Mouse (Mus musculus) liver, embryonic 13.5 days (tissue): ENCODE results near the gene Asb6. TPM values are rescaled to one million over a fixed set of nuclear protein-coding genes. Genes with fewer than 3 reads are reported as not detected.

Source experiments
- ATAC-seq: fragments of 200-750 bp; cut with Nextera tagmentation; 2 replicates; pipeline ENCODE4 v1.8.0; 2017; ENCODE audit warnings: low read depth, mild to moderate bottlenecking, moderate number of reproducible peaks, moderate library complexity
- DNase-seq: peaks from one replicate; pipeline ENCODE4 v3.0.0; 2022
- H3K27ac ChIP-seq: fragments of 300-500 bp; sonication (generic); 2 replicates; pipeline ENCODE4 v1.5.1; 2015; ENCODE audit warnings: moderate library complexity, mild to moderate bottlenecking, inconsistent platforms
- H3K27me3 ChIP-seq: fragments of 300-500 bp; sonication (generic); 2 replicates; pipeline ENCODE4 v1.6.1; 2015; ENCODE audit warnings: mild to moderate bottlenecking, inconsistent platforms
- H3K36me3 ChIP-seq: fragments of 300-500 bp; sonication (generic); 2 replicates; pipeline ENCODE4 v1.6.1; 2015; ENCODE audit warnings: mild to moderate bottlenecking, inconsistent platforms
- H3K4me1 ChIP-seq: fragments of 300-500 bp; sonication (generic); replicated peaks from 2 replicates; pipeline ENCODE4 v1.6.1; 2015; ENCODE audit warnings: inconsistent platforms
- H3K4me2 ChIP-seq: fragments of 300-500 bp; sonication (generic); 2 replicates; pipeline ENCODE4 v1.6.1; 2015; ENCODE audit warnings: inconsistent platforms, mild to moderate bottlenecking, moderate library complexity
- H3K4me3 ChIP-seq: fragments of 300-500 bp; sonication (generic); replicated peaks from 2 replicates; pipeline ENCODE4 v1.5.1; 2015; ENCODE audit warnings: mild to moderate bottlenecking, inconsistent platforms
- H3K9ac ChIP-seq: fragments of 300-500 bp; sonication (generic); 2 replicates; pipeline ENCODE4 v1.6.1; 2015; ENCODE audit warnings: mild to moderate bottlenecking, inconsistent platforms
- H3K9me3 ChIP-seq: fragments of 300-500 bp; sonication (generic); replicated peaks from 2 replicates; pipeline ENCODE4 v1.6.1; 2016; ENCODE audit warnings: inconsistent platforms
- WGBS: fragments of 180-500 bp; shearing (Covaris S2); methylation state at CpG from one replicate; pipeline ENCODE4 v1.1.7; 2015; ENCODE audit not compliant: insufficient replicate concordance; 5-methylcytosine and 5-hydroxymethylcytosine counted together
- polyA plus RNA-seq: library from polyadenylated mRNA; unstranded; fragments of >200 nt; fragmentation: Nextera tagmentation; extraction: Ambion mirVana; gene quantifications from 2 replicates; pipeline ENCODE4 v1.2.1, GENCODE M21; 2015

Gene Asb6
- polyA plus RNA-seq, 1 experiment from 2014 or later: 36.6 TPM

DNA sequence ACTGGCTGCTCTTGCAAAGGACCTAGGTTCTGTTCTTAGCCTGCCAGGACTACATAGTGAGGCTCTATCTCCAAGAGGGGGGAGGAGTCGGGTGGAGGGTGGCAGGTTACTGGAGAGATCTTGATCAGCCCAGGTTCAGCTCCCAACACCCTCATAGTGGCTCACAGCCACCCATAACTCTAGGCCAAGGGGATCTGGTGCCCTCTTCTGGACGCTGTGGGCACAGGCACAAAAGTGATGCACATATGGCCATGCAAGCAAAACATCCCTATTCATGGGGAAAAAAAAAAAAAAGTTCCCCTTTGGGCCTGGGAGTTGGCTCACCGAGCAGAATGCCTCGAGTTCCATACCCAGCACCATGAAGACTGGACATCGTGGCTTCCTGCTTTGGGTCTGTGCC lies 818 bp downstream of the Asb6 start:
- Histone ChIP-seq H3K9ac (no peak overlapping the region), H3K4me2 (no peak overlapping the region), H3K27ac (no peak overlapping the region), H3K9me3 (no peaks in the 10 kb centered on the region), H3K4me1 (peaks cover 36% of the 10 kb centered on the region), H3K4me3 (no peak overlapping the region), H3K36me3 (peaks cover 27% of the 10 kb centered on the region), H3K27me3 (peaks cover 10% of the 10 kb centered on the region; the same call in 1 of the 2 replicates)
- DNase-seq (peak; percentile 55), ATAC-seq (peak; percentile 13; the same call in 1 of the 2 replicates)
- 10% methylated on average over 5 of the region's 5 CpGs for WGBS

DNA sequence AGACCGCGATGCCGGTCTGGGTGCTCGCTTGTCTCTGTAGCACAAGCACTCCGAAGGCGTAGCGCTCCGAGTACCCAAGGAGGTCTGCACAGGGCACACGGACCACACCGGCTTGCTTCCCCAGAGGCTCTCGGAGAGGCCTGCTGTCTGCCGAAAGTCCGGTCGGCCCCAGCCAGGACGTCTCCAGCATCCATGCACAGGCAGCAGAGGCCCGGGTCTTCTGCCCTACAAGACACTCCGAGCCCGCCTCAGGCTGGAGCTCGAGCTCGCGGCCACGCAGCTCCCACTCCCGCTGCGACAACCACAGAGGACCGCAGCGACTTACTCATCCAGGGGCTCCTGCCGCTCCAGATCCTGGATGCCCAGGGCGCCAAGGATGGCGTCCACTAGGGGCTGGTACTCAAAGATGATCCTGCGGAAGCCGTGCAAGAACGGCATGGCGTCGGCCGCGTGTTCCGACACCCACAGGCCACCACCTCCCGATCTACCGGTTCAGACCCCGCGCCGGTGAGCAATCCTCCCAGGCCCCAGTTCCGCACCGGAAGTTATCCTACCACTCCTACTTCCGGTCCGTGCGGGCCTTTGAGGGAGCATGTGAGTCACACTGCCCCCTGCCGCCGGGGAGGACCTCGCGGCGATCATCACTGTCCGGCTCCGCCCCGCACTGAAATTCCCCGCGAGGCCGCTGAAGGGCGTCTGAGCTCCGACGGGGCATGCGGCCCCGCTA lies 2.2 kb downstream of the Asb6 start:
- peaks cover 47% of the 10 kb centered on the region for H3K4me1 ChIP-seq
- no peaks in the 10 kb centered on the region for H3K9me3 ChIP-seq
- peak; percentile 82 for ATAC-seq
- H3K27ac ChIP-seq: peak overlapping the region; percentile 96
- H3K4me3 ChIP-seq: peak overlapping the region; percentile 94
- peak overlapping the region; percentile 95 for H3K9ac ChIP-seq
- under 1% methylated on average over 63 of the region's 63 CpGs for WGBS
- peak overlapping the region; percentile 92 for H3K4me2 ChIP-seq
- H3K27me3 ChIP-seq: 0 out of 2 replicates have a peak, but pooled peaks cover under 1% of the 10 kb centered on the region
- peak; percentile 92 for DNase-seq
- peaks cover 41% of the 10 kb centered on the region for H3K36me3 ChIP-seq

DNA sequence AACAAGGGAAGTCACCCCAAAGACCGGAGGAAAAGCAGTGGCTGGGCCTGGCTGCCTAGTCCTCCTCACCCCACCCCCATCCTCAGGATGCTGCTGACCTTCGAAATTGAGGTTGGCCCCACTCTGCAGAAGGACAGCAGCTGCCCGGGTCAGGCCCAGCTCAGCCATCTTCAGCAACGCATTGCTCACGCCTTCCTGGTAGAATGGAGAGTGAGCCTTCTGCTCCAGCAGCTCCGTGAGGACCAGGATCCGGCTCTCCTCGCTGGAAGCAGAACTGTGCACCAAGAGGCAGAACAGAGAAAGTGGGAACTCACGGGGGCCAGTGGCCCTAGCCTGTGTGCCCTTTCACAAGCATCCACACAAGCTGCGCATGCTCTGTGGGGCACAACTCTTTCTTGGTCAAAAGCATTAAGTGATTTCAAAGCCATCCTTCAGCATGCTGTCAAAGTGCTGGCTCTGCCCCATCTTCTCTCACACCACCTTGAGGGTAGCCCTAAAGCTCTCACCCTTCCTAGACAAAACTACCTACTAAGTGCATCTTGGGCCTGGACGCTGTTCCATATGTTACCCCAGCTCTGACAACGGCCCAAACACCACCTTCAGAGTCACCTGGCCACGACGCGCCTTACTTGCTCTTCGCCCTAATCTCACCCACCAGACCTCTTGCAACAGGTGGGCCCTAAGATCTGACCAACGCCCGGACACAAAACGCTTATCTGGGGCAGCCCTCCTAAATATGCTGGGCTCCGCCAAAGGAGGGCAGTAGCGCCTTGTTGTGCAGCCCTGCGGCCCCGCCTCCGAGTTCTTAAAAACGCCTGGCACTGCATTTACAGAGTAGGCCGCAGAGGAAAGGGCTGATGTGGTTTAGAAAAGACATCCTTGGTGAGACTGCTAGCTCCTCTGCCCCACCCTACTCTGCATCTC lies 3.0 kb downstream of the Asb6 start:
- DNase-seq (peak; percentile 89), ATAC-seq (peak; percentile 79)
- H3K9me3 ChIP-seq: no peaks in the 10 kb centered on the region
- H3K27me3 ChIP-seq: no peaks in the 10 kb centered on the region
- H3K27ac ChIP-seq: peak overlapping the region; percentile 96
- H3K36me3 ChIP-seq: peaks cover 49% of the 10 kb centered on the region
- 25% methylated on average over 26 of the region's 26 CpGs for WGBS
- peak overlapping the region; percentile 95 for H3K9ac ChIP-seq
- H3K4me2 ChIP-seq: peak overlapping the region; percentile 92
- H3K4me3 ChIP-seq: peak overlapping the region; percentile 94
- peaks cover 47% of the 10 kb centered on the region for H3K4me1 ChIP-seq

DNA sequence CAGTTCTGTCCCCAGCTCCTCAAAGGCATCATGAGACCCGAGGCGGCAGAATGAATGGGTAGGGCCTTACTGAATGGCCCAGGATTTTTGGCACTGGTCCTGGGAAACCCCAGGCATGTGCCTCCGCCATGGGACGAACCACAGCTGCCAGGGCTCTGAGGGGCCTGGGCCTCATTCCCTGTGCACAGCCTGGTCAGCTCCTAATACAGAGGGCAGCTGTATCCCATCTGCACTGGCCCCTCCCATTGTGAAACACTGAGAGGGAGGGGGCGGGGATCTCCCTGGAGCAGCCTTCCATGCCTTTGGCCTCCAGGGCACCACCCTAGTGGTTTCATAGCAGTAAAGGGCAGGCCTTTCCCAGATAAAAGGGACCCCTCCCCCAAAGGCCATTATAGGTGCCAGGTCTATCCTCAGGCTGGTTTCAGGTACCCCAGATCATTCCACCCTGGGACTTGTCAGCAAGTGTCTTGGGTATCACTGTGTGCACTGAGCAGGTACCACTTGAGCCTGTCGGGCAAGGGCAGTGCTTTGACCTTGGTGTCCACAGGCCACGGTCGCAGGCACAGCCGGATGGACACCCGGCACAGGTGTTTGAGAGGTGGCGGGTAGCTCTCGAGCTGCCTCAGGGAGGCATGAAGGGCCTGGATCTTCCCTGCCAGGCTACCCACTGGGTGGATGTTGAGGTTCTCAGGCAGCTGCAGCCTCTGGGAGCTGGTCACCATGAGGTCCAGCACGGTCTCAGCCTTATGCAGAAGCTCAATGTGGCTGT lies 6.6 kb downstream of the Asb6 start:
- Histone ChIP-seq H3K27ac (peak overlapping the region; percentile 39; the same call in 1 of the 2 replicates), H3K9me3 (peaks cover 8% of the 10 kb centered on the region; the same call in 1 of the 2 replicates), H3K9ac (no peak overlapping the region), H3K27me3 (no peaks in the 10 kb centered on the region), H3K4me3 (no peak overlapping the region), H3K36me3 (peaks cover 83% of the 10 kb centered on the region), H3K4me2 (no peak overlapping the region), H3K4me1 (peaks cover 38% of the 10 kb centered on the region)
- ATAC-seq: no peak
- no peak for DNase-seq
- WGBS: 82% methylated on average over 13 of the region's 13 CpGs

DNA sequence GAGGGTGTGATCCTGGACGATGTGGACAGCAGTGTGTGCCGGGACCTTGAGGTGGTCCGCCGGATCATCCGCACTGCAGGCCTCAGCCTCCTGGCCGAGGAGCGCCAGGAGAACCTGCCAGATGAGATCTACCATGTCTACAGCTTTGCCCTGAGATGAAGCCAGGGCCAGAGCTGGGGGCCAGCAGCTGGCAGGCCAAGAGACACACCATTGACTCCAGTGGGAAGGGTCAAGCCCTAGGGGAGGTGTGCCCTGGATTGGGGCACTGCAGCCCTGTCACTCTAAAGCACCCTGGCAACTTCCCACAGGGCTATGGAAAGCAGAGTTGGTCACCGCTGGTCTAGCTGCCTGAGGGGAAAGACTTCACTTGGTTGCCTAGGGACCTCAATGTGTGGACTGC lies 7.7 kb downstream of the Asb6 start:
- DNase-seq (no peak), ATAC-seq (no peak)
- Histone ChIP-seq H3K9me3 (peaks cover 8% of the 10 kb centered on the region; the same call in 1 of the 2 replicates), H3K9ac (no peak overlapping the region), H3K27ac (no peak overlapping the region), H3K4me1 (peaks cover 33% of the 10 kb centered on the region), H3K27me3 (no peaks in the 10 kb centered on the region), H3K36me3 (peaks cover 91% of the 10 kb centered on the region), H3K4me3 (no peak overlapping the region), H3K4me2 (no peak overlapping the region)
- WGBS: 89% methylated on average over 8 of the region's 8 CpGs

DNA sequence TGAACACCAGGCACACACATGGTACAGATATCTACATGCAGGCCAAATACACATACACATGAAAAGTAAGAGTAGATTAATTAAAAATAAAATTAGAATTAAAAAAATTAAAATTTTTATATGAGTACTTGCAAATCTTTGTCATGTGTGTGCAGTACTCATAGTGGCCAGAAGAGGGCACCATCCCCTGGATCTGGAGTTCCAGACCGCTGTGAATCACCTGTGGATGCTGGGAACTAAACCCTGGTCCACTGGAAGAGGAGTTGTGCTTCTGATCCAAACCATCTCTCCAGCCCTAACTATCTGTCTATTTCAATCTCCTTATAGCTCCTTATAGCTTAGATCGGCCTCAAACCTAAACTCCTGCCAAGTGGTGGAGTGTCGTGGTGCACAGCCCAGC lies 9.1 kb downstream of the Asb6 start:
- H3K4me2 ChIP-seq: no peak overlapping the region
- H3K36me3 ChIP-seq: peaks cover 89% of the 10 kb centered on the region
- H3K27ac ChIP-seq: no peak overlapping the region
- H3K9me3 ChIP-seq: peaks cover 8% of the 10 kb centered on the region; the same call in 1 of the 2 replicates
- ATAC-seq (no peak), DNase-seq (no peak)
- 94% methylated on average over 3 of the region's 3 CpGs for WGBS
- no peaks in the 10 kb centered on the region for H3K27me3 ChIP-seq
- no peak overlapping the region for H3K9ac ChIP-seq
- H3K4me3 ChIP-seq: no peak overlapping the region
- H3K4me1 ChIP-seq: peaks cover 19% of the 10 kb centered on the region

DNA sequence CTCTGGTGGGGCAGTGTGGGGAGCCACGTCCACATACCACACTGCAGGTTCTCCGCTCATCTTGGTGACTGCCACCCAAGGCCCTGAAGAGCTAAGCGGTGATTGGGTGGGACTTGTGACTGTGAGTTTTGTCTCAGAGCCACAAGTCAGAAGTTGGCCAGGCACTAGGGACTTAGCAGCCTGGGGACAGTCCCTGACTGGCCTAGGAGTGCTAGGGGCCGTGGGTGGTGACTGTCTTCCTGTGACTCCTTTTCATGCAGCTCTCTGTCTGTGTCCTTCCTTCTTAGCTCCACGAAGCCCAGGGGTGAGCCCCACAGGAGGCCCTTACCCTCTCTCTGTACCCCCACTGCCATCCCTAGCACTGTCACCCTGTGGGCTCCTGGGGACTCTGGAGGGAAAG lies 10.3 kb downstream of the Asb6 start:
- ATAC-seq (no peak), DNase-seq (no peak)
- Histone ChIP-seq H3K9me3 (peaks cover 8% of the 10 kb centered on the region; the same call in 1 of the 2 replicates), H3K4me1 (peaks cover 11% of the 10 kb centered on the region; the same call in 1 of the 2 replicates), H3K27ac (no peak overlapping the region), H3K4me3 (no peak overlapping the region), H3K4me2 (no peak overlapping the region), H3K27me3 (no peaks in the 10 kb centered on the region), H3K36me3 (peaks cover 89% of the 10 kb centered on the region), H3K9ac (no peak overlapping the region)
- 78% methylated on average over 5 of the region's 5 CpGs for WGBS

DNA sequence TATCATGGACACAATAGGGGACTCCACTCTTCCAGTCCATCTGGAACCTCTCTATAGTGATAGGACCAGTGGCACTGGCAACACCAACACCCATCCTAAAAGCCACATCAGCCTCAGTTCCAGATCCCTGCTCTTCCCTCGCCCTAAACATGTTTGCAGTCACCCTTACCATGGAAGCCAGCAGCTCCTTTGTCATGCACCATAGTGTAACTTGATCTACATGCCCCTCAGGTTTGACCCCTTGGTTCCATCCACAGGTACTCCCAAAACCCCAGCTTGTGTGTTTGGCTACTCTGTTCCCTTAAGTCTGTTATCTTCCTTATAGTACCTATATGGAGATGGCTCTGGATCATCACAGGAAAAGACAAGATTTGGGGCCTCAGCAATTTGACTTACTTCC lies 13.8 kb downstream of the Asb6 start:
- Histone ChIP-seq H3K4me2 (no peak overlapping the region), H3K27me3 (no peaks in the 10 kb centered on the region), H3K9ac (no peak overlapping the region), H3K9me3 (peaks cover 8% of the 10 kb centered on the region; the same call in 1 of the 2 replicates), H3K27ac (no peak overlapping the region), H3K36me3 (peaks cover 87% of the 10 kb centered on the region), H3K4me1 (0 out of 2 replicates have a peak, but pooled peaks cover 2% of the 10 kb centered on the region), H3K4me3 (no peak overlapping the region)
- WGBS: 83% methylated on average over 1 of the region's 1 CpGs
- ATAC-seq (no peak), DNase-seq (no peak)

DNA sequence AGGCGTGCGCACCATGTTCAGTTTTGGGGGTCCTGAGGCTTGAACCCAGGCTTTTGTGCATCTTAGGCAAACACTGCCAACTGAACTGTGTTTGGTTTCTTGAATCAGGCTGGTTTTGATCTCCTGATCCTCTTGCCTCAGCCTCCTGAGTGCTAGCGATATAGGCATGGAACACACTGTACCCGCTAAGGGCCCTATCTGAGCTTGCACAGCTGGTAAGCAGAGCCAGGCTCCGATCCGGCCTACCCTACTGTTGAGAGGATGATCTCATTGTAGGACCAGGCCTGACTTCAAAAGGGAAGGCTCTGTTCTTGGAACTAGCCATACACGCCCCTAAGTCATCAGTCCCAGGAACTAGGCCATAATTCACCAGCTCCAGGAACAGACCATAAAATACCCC lies 19.6 kb downstream of the Asb6 start:
- H3K27me3 ChIP-seq: 0 out of 2 replicates have a peak, but pooled peaks cover 5% of the 10 kb centered on the region
- H3K4me1 ChIP-seq: peaks cover 40% of the 10 kb centered on the region
- peaks cover 50% of the 10 kb centered on the region for H3K36me3 ChIP-seq
- no peak overlapping the region for H3K4me3 ChIP-seq
- 70% methylated on average over 7 of the region's 7 CpGs for WGBS
- H3K27ac ChIP-seq: no peak overlapping the region
- no peaks in the 10 kb centered on the region for H3K9me3 ChIP-seq
- no peak overlapping the region for H3K9ac ChIP-seq
- no peak overlapping the region for H3K4me2 ChIP-seq
- ATAC-seq (no peak), DNase-seq (no peak)

DNA sequence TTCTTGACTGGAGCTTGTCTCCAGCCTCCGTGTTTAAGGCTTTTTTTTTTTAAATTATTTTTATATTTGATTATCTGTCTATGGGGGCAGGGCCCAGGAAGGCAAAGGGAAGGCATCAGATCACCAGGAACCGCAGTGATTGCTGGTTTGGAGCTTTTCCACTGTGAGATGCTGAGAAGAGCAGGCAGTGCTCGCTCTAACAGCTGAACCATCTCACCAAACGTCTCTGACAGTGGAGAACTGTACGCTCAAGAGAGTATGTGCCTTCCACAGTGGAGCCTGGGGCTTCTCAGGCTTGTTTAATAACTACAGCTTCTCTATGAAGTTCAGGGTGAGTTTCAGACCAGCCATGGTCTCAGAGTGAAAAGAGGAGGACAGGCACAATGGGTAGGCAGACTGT lies 20.6 kb downstream of the Asb6 start:
- H3K27me3 ChIP-seq: peaks cover 14% of the 10 kb centered on the region; the same call in 1 of the 2 replicates
- WGBS: 68% methylated on average over 5 of the region's 5 CpGs
- H3K4me1 ChIP-seq: peaks cover 40% of the 10 kb centered on the region
- H3K4me2 ChIP-seq: peak overlapping the region; percentile 33
- DNase-seq (no peak), ATAC-seq (no peak)
- H3K4me3 ChIP-seq: peak overlapping the region; percentile 24; the same call in 1 of the 2 replicates
- H3K9me3 ChIP-seq: no peaks in the 10 kb centered on the region
- 0 out of 2 replicates have a peak overlapping the region, but pooled peaks have one; percentile 22 for H3K9ac ChIP-seq
- H3K36me3 ChIP-seq: peaks cover 39% of the 10 kb centered on the region
- H3K27ac ChIP-seq: peak overlapping the region; percentile 10; the same call in 1 of the 2 replicates
